ENCODE assay signal across 9 mouse cellular contexts in the genomic region with DNA sequence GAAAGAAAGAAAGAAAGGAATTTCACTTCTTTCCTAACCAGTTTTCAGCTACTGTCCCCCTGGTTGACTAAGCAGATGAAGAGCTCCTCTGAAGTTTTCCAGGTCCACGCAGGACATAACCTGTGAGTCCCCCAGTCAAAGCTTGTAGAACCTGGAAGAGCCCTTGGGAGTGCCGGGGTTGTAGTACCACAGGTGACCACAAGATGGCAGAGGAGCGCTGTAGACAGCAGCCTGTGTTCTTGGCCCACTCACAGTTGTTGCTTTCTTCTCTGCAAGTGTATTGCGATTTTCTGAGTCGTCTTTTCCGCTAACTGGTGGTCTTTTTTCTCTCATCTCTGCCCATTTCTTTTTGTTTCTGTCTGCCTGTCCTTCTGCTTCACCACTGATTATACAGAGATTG.
A peak's percentile ranks its signal among the peaks of the same experiment; 100 is the strongest.
DNase-seq lines count a peak whose midpoint lies in the region; ATAC-seq lines count a peak whose summit lies in the region.
"Had no signal": no experiment of that assay in that cellular context is flagged by ENCODE, and none has a peak within 500 bp of the region (broad histone marks: within the 10 kb centered on the region; RNA-seq: fewer than 3 reads in every experiment).

No protein-coding gene starts in this region.

- WGBS in embryonic facial prominence, embryonic 11.5 days, result 10% methylated on average over 6 of the region's 6 CpGs
- 2% methylated on average over 6 of the region's 6 CpGs for WGBS in liver, embryonic 11.5 days

- no peak overlapping the region for H3K4me3 ChIP-seq in embryonic facial prominence, embryonic 11.5 days (ENCODE audit: low read depth, low read length)
- H3K4me3 ChIP-seq in liver, embryonic 11.5 days (ENCODE audit: low read depth, low read length), result no peak overlapping the region
- H3K4me3 ChIP-seq: heart, embryonic 15.5 days had no signal

- H3K27ac ChIP-seq in embryonic facial prominence, embryonic 11.5 days (replicated peaks; ENCODE audit: low read depth, low read length), result no peak overlapping the region
- H3K27ac ChIP-seq in liver, embryonic 11.5 days (ENCODE audit: low read depth, low read length), result no peak overlapping the region

- no peak for ATAC-seq in embryonic facial prominence, embryonic 11.5 days (replicated peaks; ENCODE audit: insufficient number of reproducible peaks, low FRiP score, low TSS enrichment, low read depth)
- ATAC-seq in hematopoietic stem cell, adult 5-6 weeks (replicated peaks in 1 of 2; ENCODE audit: insufficient read depth in 1 of 2, low FRiP score in 2 of 2, low TSS enrichment in 1 of 2, low read depth in 1 of 2, poor library complexity in 2 of 2, severe bottlenecking in 2 of 2), result peak; percentile 61 to 63; a peak in 3 of 4 replicates
- no peak for ATAC-seq in liver, embryonic 11.5 days (replicated peaks; ENCODE audit: low FRiP score)

- DNase-seq in right cerebral cortex, adult 18-20 months, result peak; percentile 71
- DNase-seq in right cerebral cortex, postnatal 36 days (ENCODE audit: low spot score in 2 of 2), result no peak
- DNase-seq in adrenal gland, postnatal 36 days, result peak; percentile 78 to 83
- peak; percentile 92 for DNase-seq in embryonic facial prominence, embryonic 11.5 days (ENCODE audit: low spot score)
- peak; percentile 83 for DNase-seq in liver, embryonic 11.5 days (ENCODE audit: low spot score)
- peak; percentile 80 for DNase-seq in ovary, postnatal 14 days (ENCODE audit: low spot score)
- peak; percentile 81 for DNase-seq in thymus, postnatal 25 days

- H3K9ac ChIP-seq in embryonic facial prominence, embryonic 11.5 days (replicated peaks; ENCODE audit: low read length), result no peak overlapping the region
- H3K9ac ChIP-seq in liver, embryonic 11.5 days (ENCODE audit: low read depth, low read length), result no peak overlapping the region
- H3K9ac ChIP-seq: heart, embryonic 15.5 days had no signal

- H3K4me2 ChIP-seq in embryonic facial prominence, embryonic 11.5 days (ENCODE audit: low read depth, low read length), result no peak overlapping the region
- no peak overlapping the region for H3K4me2 ChIP-seq in liver, embryonic 11.5 days
- H3K4me2 ChIP-seq: heart, embryonic 15.5 days had no signal

- no peaks in the 10 kb centered on the region for H3K9me3 ChIP-seq in embryonic facial prominence, embryonic 11.5 days (replicated peaks; ENCODE audit: control insufficient read depth, low read length)
- no peaks in the 10 kb centered on the region for H3K9me3 ChIP-seq in liver, embryonic 11.5 days (ENCODE audit: control insufficient read depth, low read length)
- H3K9me3 ChIP-seq: heart, embryonic 15.5 days had no signal

- H3K4me1 ChIP-seq in embryonic facial prominence, embryonic 11.5 days (ENCODE audit: control insufficient read depth, insufficient read depth, low read length), result no peaks in the 10 kb centered on the region; the same call in 1 of the 2 replicates
- peaks cover 15% of the 10 kb centered on the region for H3K4me1 ChIP-seq in liver, embryonic 11.5 days (replicated peaks; ENCODE audit: control insufficient read depth, insufficient read depth, low read length)

- H3K27me3 ChIP-seq in embryonic facial prominence, embryonic 11.5 days (ENCODE audit: control insufficient read depth, insufficient read depth, low read length), result no peaks in the 10 kb centered on the region
- peaks cover under 1% of the 10 kb centered on the region; the same call in 1 of the 2 replicates for H3K27me3 ChIP-seq in liver, embryonic 11.5 days (replicated peaks; ENCODE audit: control insufficient read depth, insufficient read depth, low read length)

- no peaks in the 10 kb centered on the region for H3K36me3 ChIP-seq in embryonic facial prominence, embryonic 11.5 days (replicated peaks; ENCODE audit: control insufficient read depth, insufficient read depth, low read depth, low read length)
- no peaks in the 10 kb centered on the region for H3K36me3 ChIP-seq in liver, embryonic 11.5 days (ENCODE audit: control insufficient read depth, insufficient read depth, low read length)
- H3K36me3 ChIP-seq: heart, embryonic 15.5 days had no signal

Comparison
In these comparisons a context has a peak if more than half of its experiments do, and no peak if none do; other contexts are left out.
1. DNase-seq: peak in right cerebral cortex, adult 18-20 months (single experiment), adrenal gland, postnatal 36 days (2 of 2), embryonic facial prominence, embryonic 11.5 days (single experiment), liver, embryonic 11.5 days (single experiment), ovary, postnatal 14 days (single experiment) and thymus, postnatal 25 days (single experiment); none in right cerebral cortex, postnatal 36 days (0 of 2).
2. ATAC-seq: peak in hematopoietic stem cell, adult 5-6 weeks (2 of 2); none in embryonic facial prominence, embryonic 11.5 days (single experiment) and liver, embryonic 11.5 days (single experiment).